Mouse (Mus musculus) forebrain, embryonic 11.5 days (tissue): ENCODE data around the gene Tbrg4. TPM values are rescaled to one million over a fixed set of nuclear protein-coding genes. Genes with fewer than 3 reads are reported as not detected.
A peak's percentile ranks its signal among the peaks of the same experiment; 100 is the strongest.
"Not testable (repeated sequence)": the region's sequence is repeated elsewhere in the genome, so short reads cannot be mapped to it uniquely, and the experiment has no call there.

Experiments used
- ATAC-seq: fragments of 200-750 bp; cut with Nextera tagmentation; replicated peaks from 2 replicates; pipeline ENCODE4 v1.8.0; 2017; ENCODE audit warnings: moderate TSS enrichment; ENCODE audit not compliant: low FRiP score
- DNase-seq: peaks from one replicate; pipeline ENCODE4 v3.0.0-alpha.2; 2017; ENCODE audit warnings: low spot score
- H3K27ac ChIP-seq: fragments of 300-500 bp; sonication (generic); 2 replicates; pipeline ENCODE4 v1.5.1; 2014; ENCODE audit warnings: low read depth, low read length
- H3K27me3 ChIP-seq: fragments of 300-500 bp; sonication (generic); 2 replicates; pipeline ENCODE4 v1.6.1; 2014; ENCODE audit warnings: mild to moderate bottlenecking, low read length, mixed read lengths; ENCODE audit not compliant: control insufficient read depth, insufficient read depth
- H3K36me3 ChIP-seq: fragments of 300-500 bp; sonication (generic); 2 replicates; pipeline ENCODE4 v1.6.1; 2014; ENCODE audit warnings: mild to moderate bottlenecking, low read length, moderate library complexity, mixed read lengths; ENCODE audit not compliant: control insufficient read depth, insufficient read depth
- H3K4me1 ChIP-seq: fragments of 300-500 bp; sonication (generic); replicated peaks from 2 replicates; pipeline ENCODE4 v1.6.1; 2014; ENCODE audit warnings: low read length, mixed read lengths; ENCODE audit not compliant: control insufficient read depth, insufficient read depth
- H3K4me2 ChIP-seq: fragments of 300-500 bp; sonication (generic); 2 replicates; pipeline ENCODE4 v1.6.1; 2014; ENCODE audit warnings: low read depth, mild to moderate bottlenecking, low read length, moderate library complexity, mixed read lengths; ENCODE audit not compliant: severe bottlenecking
- H3K4me3 ChIP-seq: fragments of 300-500 bp; sonication (generic); 2 replicates; pipeline ENCODE4 v1.5.1; 2014; ENCODE audit warnings: low read depth, low read length
- H3K9ac ChIP-seq: fragments of 300-500 bp; sonication (generic); 2 replicates; pipeline ENCODE4 v1.6.1; 2014; ENCODE audit warnings: low read length
- H3K9me3 ChIP-seq: fragments of 300-500 bp; sonication (generic); 2 replicates; pipeline ENCODE4 v1.6.1; 2016; ENCODE audit warnings: low read length, mixed read lengths; ENCODE audit not compliant: control insufficient read depth
- WGBS: fragments of 180-500 bp; shearing (Covaris S2); extraction: QIAGEN DNeasy Blood & Tissue Kit; methylation state at CpG from one replicate; pipeline ENCODE4 v1.1.7; 2014; 5-methylcytosine and 5-hydroxymethylcytosine counted together
- polyA plus RNA-seq: library from polyadenylated mRNA; unstranded; fragments of >200 nt; fragmentation: Nextera tagmentation; extraction: Ambion mirVana; gene quantifications from 2 replicates; pipeline ENCODE4 v1.2.1, GENCODE M21; 2014

Gene Tbrg4
- polyA plus RNA-seq, 1 experiment from 2014 or later: 53.0 TPM

GRCm38 (mm10) chr11:6658271-6658670 lies 32.4 kb upstream of the Tbrg4 start, which contains the start of gene Ramp3:
Gene Ramp3, plus strand, starts transcription at chr11:6658521.
- Histone ChIP-seq H3K36me3 (no peaks in the 10 kb centered on the region), H3K4me3 (peak within 1 kb of the TSS; percentile 33), H3K9ac (peak within 1 kb of the TSS; percentile 54), H3K4me2 (peak within 1 kb of the TSS; percentile 53), H3K9me3 (no peaks in the 10 kb centered on the region), H3K27me3 (no peaks in the 10 kb centered on the region), H3K27ac (no peak within 1 kb of the TSS), H3K4me1 (no peaks in the 10 kb centered on the region)
- DNase-seq (peak; percentile 87), ATAC-seq (peak; percentile 85)
- WGBS: under 1% methylated on average over 18 of the region's 18 CpGs

- DNase-seq (peak; percentile 85), ATAC-seq (peak; percentile 67)
- Histone ChIP-seq H3K4me1 (no peaks in the 10 kb centered on the region), H3K27ac (no peak overlapping the region), H3K9ac (no peak overlapping the region), H3K4me2 (no peak overlapping the region), H3K4me3 (no peak overlapping the region), H3K9me3 (no peaks in the 10 kb centered on the region), H3K27me3 (no peaks in the 10 kb centered on the region), H3K36me3 (no peaks in the 10 kb centered on the region)
- 2% methylated on average over 2 of the region's 2 CpGs for WGBS
Observed at GRCm38 (mm10) chr11:6654903-6655302, 29.0 kb upstream of the Tbrg4 start.

- H3K27me3 ChIP-seq, H3K4me1 ChIP-seq, H3K4me3 ChIP-seq, H3K36me3 ChIP-seq, ATAC-seq, H3K27ac ChIP-seq, H3K9ac ChIP-seq, H3K9me3 ChIP-seq, H3K4me2 ChIP-seq: not testable (repeated sequence)
- 86% methylated on average over 3 of the region's 3 CpGs for WGBS
- DNase-seq: peak; percentile 47
Observed at GRCm38 (mm10) chr11:6652978-6653377, 27.1 kb upstream of the Tbrg4 start.

DNA sequence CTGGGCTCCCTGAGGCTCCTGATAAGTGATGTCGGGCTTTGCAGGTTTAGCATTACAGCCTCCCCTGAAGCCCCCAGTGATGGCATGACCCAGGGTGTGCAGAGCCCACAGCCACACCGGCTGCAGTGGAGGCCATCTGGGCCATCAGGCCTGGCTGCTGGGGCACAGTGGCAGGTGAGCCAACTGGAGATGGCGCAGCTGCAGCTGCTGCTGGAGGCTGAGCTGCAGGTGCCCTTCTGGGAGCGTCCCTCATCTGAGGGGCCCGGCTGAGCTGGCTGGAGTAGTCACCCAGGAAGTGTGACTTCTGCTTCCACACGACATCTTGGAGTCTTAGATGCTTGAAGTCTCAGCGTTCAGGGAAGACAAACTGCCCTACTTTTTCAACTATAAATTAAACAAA lies 24.7 kb upstream of the Tbrg4 start:
- no peaks in the 10 kb centered on the region for H3K4me1 ChIP-seq
- peak; percentile 46 for DNase-seq
- no peak overlapping the region for H3K4me3 ChIP-seq
- no peak overlapping the region for H3K4me2 ChIP-seq
- H3K9ac ChIP-seq: no peak overlapping the region
- H3K27ac ChIP-seq: no peak overlapping the region
- H3K9me3 ChIP-seq: no peaks in the 10 kb centered on the region
- WGBS: 68% methylated on average over 7 of the region's 7 CpGs
- no peak for ATAC-seq
- H3K27me3 ChIP-seq: no peaks in the 10 kb centered on the region
- no peaks in the 10 kb centered on the region for H3K36me3 ChIP-seq

DNA sequence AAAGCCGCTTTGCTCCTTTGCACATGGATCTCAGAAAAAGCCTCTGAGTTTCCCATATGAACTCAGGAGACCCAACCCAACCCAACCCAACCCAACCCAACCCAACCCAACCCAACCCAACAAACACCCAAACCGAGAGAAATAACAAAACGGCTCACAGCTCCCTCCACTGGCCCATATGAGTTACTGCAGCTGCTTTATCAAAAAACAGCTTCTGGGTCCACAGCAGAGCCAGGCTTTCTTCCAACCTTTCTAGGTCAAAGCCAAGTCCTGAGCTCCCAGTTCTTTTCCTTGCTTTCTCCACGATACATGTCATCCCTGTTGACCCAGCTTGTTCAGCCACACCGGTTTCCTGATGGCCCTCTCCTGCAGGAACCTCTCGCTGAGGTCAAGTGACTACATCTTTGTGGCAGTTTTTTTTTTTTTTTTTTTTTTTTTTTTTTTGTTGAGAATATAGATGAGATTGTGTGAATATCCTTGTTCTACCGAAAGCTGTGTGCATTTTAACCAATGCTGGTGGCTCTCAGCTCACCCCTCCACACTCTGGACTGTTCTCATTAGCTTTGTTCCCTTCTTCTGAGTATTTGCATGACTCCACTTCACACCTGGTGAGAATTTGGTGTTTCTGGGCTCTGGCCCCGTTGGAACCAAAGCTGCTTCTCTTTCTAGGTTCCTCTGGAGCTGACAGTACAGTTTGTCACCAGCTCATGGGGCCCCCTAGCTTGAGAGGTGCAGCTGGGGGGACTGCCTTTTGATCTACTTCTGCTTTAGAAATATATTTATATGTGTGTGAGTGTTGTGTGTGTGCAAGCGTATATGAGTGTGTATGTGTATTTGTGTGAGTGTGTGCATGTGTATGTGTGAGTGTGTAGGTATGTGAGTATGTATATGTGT lies 22.2 kb upstream of the Tbrg4 start:
- WGBS: 60% methylated on average over 9 of the region's 9 CpGs
- ATAC-seq: no peak
- no peaks in the 10 kb centered on the region for H3K27me3 ChIP-seq

GRCm38 (mm10) chr11:6644566-6644965 lies 18.7 kb upstream of the Tbrg4 start:
- Histone ChIP-seq H3K9me3 (no peaks in the 10 kb centered on the region), H3K27me3 (no peaks in the 10 kb centered on the region), H3K4me3 (no peak overlapping the region), H3K4me1 (no peaks in the 10 kb centered on the region), H3K36me3 (no peaks in the 10 kb centered on the region), H3K27ac (no peak overlapping the region), H3K9ac (no peak overlapping the region), H3K4me2 (no peak overlapping the region)
- ATAC-seq: no peak
- WGBS: 78% methylated on average over 6 of the region's 6 CpGs
- DNase-seq: no peak

More for the DNA sequence above, 22.2 kb upstream of the Tbrg4 start:
- peak; percentile 21 for DNase-seq
- Histone ChIP-seq H3K4me2 (no peak overlapping the region), H3K36me3 (no peaks in the 10 kb centered on the region), H3K9ac (no peak overlapping the region), H3K4me3 (no peak overlapping the region), H3K4me1 (no peaks in the 10 kb centered on the region), H3K27ac (no peak overlapping the region), H3K9me3 (no peaks in the 10 kb centered on the region)

- Histone ChIP-seq H3K4me1 (no peaks in the 10 kb centered on the region), H3K27me3 (no peaks in the 10 kb centered on the region), H3K4me2 (no peak overlapping the region), H3K27ac (no peak overlapping the region), H3K4me3 (no peak overlapping the region), H3K9me3 (no peaks in the 10 kb centered on the region), H3K9ac (no peak overlapping the region), H3K36me3 (no peaks in the 10 kb centered on the region)
- no peak for ATAC-seq
- DNase-seq: peak; percentile 40
- 82% methylated on average over 6 of the region's 6 CpGs for WGBS
Observed at GRCm38 (mm10) chr11:6639072-6639471, 13.2 kb upstream of the Tbrg4 start.

GRCm38 (mm10) chr11:6638537-6638936 lies 12.7 kb upstream of the Tbrg4 start, which contains the start of gene Wap:
Gene Wap, minus strand, starts transcription at chr11:6638637.
- Histone ChIP-seq H3K4me3 (no peak within 1 kb of the TSS), H3K4me1 (no peaks in the 10 kb centered on the region), H3K27me3 (no peaks in the 10 kb centered on the region), H3K4me2 (no peak within 1 kb of the TSS), H3K9me3 (no peaks in the 10 kb centered on the region), H3K27ac (no peak within 1 kb of the TSS), H3K9ac (no peak within 1 kb of the TSS), H3K36me3 (no peaks in the 10 kb centered on the region)
- DNase-seq: peak; percentile 39
- WGBS: 91% methylated on average over 4 of the region's 4 CpGs
- ATAC-seq: no peak

GRCm38 (mm10) chr11:6636150-6636549 lies 10.3 kb upstream of the Tbrg4 start:
- Histone ChIP-seq H3K36me3 (no peaks in the 10 kb centered on the region), H3K4me1 (no peaks in the 10 kb centered on the region), H3K9ac (no peak overlapping the region), H3K27me3 (no peaks in the 10 kb centered on the region), H3K27ac (no peak overlapping the region), H3K4me3 (no peak overlapping the region), H3K9me3 (no peaks in the 10 kb centered on the region), H3K4me2 (no peak overlapping the region)
- 76% methylated on average over 8 of the region's 8 CpGs for WGBS
- DNase-seq (no peak), ATAC-seq (no peak)
